Mouse (Mus musculus): Measurements from ENCODE around the gene Ctu2.

The Ctu2 gene

DNA sequence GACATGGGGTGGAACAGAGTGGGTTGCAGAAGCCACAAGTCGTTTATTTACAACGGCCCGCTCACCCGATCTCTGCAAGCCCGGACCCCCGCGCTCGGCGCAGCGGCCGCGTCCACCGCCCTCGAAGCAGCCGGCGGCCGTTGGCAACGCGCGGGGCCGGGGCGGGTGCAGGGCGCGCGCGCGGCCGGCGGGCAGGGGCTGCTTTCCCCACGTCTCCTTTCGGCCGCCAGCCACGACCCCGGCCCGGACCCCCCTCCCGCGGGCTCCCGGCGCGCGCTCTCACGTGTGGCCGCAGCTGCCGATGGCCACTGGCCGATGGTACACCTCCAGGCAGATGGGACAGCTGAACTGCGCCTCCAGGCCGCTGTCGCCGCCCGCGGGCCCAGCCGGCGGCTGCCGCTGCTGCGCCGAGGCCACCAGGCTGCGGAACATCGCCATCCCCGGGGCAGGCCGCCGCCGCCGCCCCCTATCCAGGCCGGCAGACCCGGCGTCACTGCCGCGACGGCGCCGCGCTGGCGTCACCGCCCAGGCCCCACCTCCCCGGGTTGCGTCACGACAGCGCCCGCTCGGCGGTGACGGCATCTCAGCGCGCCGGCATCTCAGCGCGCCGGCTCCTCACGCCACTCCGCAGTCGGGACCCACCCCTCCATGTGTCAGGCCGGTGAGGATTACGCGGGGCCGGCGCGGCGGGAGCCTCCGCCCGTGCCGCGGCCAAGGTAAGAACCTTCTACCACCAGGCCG is at the start of gene Ctu2, which contains the start of gene Rnf166:
Gene Ctu2 (plus strand): TSS at position 564 of the 741 bp plus-strand sequence.
Gene Rnf166 (minus strand): TSS at position 485 of the 741 bp plus-strand sequence.
- in situ Hi-C loops (cut with MboI): no loop called here

DNA sequence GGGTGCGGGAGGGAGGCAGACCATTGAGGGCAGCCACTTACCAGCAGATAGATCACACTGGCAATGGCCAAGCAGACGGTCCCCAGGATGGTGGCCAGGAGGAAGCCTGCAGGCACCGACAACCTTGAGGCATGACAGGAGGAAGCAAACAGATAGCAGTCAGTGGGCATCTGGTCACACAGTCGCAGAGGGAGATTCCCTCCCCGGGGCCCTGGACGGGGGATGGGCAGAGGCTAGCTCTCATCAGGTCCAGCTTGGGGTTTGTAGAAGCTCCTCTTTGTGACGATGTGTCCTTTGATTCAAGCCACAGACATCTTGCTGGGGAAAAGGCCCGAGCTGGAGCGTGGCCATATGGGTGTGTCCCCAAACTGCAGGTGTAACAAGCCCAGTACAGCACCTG is 49.8 kb upstream of the Ctu2 start:
- in situ Hi-C loops (cut with MboI): no loop called here

DNA sequence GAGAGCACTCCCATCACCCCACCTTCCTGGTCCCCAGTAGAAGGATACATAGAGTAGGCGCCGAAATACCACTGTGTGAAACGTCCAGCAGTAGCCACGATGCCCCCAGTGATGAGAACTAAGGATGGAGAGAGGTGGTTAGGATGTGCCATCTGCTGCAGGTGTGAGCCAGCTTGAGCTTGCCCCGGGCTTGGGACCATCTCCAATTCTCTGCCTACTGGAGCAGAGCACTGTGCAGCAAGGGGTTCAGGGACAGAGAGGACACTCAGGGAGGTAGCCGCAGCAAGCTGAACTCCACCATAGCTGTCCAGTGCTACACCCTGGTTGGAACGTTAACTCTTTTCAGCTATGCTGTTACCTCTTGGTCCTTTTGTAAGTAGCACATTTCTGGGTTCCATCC is 48.3 kb upstream of the Ctu2 start:
- in situ Hi-C loops (cut with MboI): no loop called here

DNA sequence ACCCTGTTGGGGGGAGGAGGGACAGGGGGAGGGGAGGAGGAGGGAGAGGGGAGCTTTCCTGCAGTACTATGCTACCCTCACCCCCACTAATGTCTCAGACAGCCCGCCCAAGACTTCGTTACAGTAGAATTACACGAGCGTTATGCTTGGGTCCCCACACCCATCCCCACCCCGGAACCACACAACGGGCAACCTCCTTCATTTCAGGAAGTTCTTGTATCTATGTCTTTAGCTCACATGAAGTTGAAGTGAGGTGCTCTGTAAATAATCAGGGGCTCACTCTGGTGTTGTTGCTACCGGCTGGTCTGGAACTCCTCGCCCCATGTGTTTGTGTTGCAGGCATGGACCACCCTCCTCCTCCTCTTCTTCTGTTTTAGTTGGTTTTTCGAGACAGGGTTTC is 47.8 kb upstream of the Ctu2 start:
- in situ Hi-C loops (cut with MboI): no loop called here

DNA sequence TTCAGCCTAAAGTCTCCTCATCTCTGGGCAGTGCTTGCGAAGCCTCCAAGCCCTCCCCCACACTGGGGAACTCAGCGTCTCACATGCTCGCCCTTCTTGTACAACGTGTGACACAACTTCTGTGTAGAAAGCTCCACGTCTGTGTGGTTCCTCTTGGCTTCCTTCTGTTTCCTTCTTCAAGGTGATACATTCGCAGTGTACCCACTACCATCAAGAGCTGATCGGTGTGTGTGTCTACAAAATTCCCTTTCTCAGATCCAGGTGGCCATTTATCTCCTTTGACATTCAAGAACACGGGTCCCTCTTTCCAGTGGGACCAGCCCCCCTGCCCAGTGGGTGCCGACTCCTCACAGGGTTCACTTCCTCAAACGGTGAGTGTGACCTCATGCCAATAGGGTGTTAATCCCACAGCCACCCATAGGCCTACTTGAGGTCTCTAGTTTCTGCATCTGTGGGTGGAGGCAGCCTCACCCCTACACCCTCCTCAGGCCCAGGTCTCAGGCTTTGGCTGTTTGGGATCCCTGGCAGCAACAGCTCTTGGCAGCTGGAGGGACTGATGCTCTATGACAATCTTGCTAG is 45.8 kb upstream of the Ctu2 start:
- in situ Hi-C loops (cut with MboI): no loop called here

- in situ Hi-C loops (cut with MboI): no loop called here
These were observed 45.3 kb upstream of the Ctu2 start for GRCm38 (mm10) chr8:122430646-122431045.

GRCm38 (mm10) chr8:122431694-122432442 is 44.1 kb upstream of the Ctu2 start:
- in situ Hi-C loops (cut with MboI): no loop called here

DNA sequence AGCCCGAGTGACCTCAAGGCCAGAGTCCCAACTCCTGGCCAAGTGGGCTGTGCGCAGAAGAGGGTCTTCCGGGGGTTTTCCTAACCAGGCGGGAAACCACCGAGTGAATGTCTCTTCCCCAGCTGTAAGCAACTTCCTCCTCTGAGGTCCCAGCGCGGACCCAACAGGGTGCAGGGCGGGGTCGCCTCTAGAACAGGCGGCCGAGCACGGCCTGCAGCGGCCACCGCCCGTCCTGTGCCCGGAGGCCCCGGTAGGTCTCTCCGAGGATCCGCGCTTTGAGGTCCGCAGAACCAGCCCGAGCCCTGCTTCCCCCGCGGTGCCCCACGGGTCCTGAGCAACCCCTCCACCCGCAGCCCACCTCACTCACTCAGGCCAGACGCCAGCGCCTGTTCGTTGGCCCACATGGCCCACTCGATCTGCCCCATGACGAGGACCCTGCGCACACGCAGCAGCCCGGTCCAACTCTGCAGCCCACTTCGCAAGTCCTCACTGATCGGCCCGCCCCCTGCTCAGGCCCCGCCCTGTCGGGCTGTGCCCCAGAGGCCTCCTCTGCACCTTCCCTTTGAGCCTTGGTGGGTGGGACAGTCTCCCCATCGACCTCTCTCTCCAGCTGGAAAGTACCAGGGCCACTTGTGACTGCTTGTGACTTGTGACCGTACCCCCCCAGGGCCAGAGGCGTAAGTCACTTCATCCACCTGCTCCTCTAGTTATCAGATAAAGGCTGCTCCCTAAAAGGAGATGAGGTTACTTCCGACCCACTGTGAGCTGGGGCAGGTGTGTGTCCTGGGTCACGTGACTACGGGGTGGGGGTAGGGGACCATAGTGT is 43.3 kb upstream of the Ctu2 start, which contains the start of gene Cyba:
Gene Cyba (minus strand): TSS at position 488 of the 826 bp plus-strand sequence.
- in situ Hi-C loops (cut with MboI): no loop called here

GRCm38 (mm10) chr8:122433269-122433905 is 42.6 kb upstream of the Ctu2 start:
- in situ Hi-C loops (cut with MboI): no loop called here

- in situ Hi-C loops (cut with MboI): no loop called here
These were observed 40.6 kb upstream of the Ctu2 start for GRCm38 (mm10) chr8:122435375-122435774.

GRCm38 (mm10) chr8:122436146-122436545 is 39.8 kb upstream of the Ctu2 start:
- in situ Hi-C loops (cut with MboI): no loop called here

DNA sequence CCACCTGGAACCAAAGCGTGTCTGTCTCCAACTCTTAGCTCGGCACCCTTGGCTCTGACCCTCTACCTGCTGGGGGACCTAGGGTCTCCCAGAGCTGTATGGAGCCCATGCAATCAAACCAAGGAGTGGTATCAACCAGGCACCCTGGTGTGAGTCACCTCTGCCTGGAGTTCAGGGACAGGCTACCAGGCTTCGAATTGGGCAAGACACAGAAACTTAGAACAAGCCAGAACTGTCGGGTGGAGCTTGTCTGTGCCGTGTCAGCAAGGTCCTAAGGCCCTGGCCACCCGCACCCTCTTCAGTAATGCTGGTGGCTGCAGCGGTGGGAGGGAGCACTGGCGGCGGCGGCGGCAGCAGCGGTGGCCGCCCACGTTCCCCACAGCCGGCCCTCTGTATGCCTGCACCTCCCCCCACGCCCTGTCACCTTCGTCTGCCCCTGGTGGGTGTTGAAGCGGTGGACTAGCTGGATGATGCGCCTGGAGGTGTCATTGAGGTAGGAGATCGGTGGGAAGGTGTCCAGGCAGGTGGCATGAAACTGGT is 39.3 kb upstream of the Ctu2 start:
- in situ Hi-C loops (cut with MboI): no loop called here

GRCm38 (mm10) chr8:122437708-122438331 is 38.1 kb upstream of the Ctu2 start:
- in situ Hi-C loops (cut with MboI): no loop called here

- in situ Hi-C loops (cut with MboI): no loop called here
These were observed 36.6 kb upstream of the Ctu2 start for GRCm38 (mm10) chr8:122439336-122439735.

GRCm38 (mm10) chr8:122441326-122441725 is 34.6 kb upstream of the Ctu2 start:
- in situ Hi-C loops (cut with MboI): no loop called here

GRCm38 (mm10) chr8:122442356-122442755 is 33.6 kb upstream of the Ctu2 start:
- in situ Hi-C loops (cut with MboI): no loop called here

GRCm38 (mm10) chr8:122442781-122443180 is 33.2 kb upstream of the Ctu2 start:
- in situ Hi-C loops (cut with MboI): no loop called here

DNA sequence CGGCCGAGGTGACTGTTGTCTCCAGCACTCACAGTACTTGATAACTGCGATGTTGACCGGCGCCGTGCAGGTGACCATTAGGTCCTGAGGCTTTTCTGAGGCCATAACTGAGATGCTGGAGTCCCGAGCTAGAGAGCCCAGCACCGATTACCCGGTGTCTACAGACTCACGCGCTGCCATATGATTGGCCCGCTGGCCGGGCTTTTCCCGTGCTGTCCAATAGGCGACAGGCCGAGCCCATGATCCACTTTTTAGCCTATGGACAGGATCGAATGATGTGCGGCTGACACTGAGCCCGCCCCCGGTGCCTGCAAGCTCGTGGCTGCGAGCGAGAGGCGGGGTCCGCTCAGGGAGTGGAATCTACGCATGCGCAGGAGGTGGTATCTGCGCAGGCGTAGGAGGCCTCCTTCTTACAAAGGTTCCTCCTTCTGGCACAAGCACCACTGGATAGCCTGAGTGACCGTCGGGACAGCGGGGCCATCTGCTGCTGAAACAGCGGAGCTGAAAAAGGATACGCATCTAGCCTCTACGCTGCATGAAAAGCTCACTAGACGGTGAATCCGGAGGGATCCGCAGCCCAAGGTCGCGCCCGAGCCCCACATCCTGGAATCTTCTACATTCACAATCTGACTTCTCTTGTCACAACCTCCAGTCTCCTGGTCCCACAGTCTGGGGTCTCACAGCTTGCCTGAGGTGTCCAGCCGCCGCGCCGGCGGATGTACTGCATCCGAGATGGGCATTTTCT is 32.5 kb upstream of the Ctu2 start, which contains the start of gene Mvd:
Gene Mvd (minus strand): TSS at position 161 of the 745 bp plus-strand sequence.
- in situ Hi-C loops (cut with MboI): no loop called here

DNA sequence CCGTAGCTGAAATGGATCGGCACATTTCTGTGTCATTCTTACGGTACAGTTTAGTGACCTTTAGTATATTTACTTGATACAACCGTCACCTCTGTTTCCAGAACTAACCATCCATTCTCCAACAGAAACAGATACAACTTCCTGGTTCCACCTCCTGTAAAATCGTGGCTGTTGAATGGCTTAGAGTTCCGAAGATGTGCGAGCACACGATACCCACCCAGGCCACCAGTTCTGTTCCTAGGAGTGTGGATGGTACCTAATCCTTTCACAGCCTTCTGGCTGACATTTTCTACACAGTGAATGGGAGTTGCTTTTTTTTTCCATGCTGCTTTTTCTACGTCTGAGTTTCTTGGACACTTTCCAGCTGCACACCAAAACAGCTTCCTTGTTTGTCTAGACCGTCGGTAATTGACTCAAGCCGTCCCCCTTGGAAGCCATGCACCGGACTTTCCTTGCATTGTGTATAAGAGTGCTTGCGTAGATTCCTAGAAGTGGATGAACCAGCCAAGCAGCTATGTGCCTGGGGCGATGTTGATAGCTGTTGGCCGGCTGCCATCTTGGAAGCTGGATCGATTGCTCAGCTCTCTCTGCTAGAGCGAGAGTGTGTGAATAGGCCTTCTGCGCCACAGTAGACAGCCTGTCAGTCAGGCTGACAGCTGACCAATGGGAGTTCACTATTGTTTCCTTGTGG is 31.7 kb upstream of the Ctu2 start:
- in situ Hi-C loops (cut with MboI): no loop called here
